Mouse (Mus musculus) neural tube, embryonic 10.5 days (tissue): ENCODE measurements at regions not wholly inside any gene's neighbourhood (a gene's known extent, or its start where the extent isn't known, plus 50 kb on each side); places are given as distances from the start of the nearest gene placed in this dataset.

Source experiments
- DNase-seq: peaks from one replicate; pipeline ENCODE4 v3.0.0-alpha.2; 2017; ENCODE audit warnings: low spot score; ENCODE audit errors: extremely low spot score

GRCm38 (mm10) chr17:47317651-47318050 lies 51.0 kb upstream of the Mrps10 start:
- no peak for DNase-seq

- DNase-seq = no peak
Measured at GRCm38 (mm10) chr17:47313162-47313561, 55.5 kb upstream of the Mrps10 start.

GRCm38 (mm10) chr17:47311272-47311671 lies 57.4 kb upstream of the Mrps10 start:
- DNase-seq = no peak

- DNase-seq = no peak
Measured at GRCm38 (mm10) chr17:47306027-47306761, 62.5 kb upstream of the Mrps10 start.

- DNase-seq = no peak
Measured at GRCm38 (mm10) chr17:47304463-47305199, 64.1 kb upstream of the Mrps10 start.

GRCm38 (mm10) chr17:47303600-47303999 lies 65.1 kb upstream of the Mrps10 start:
- DNase-seq = no peak

- DNase-seq = no peak
Measured at GRCm38 (mm10) chr17:47298396-47298919, 70.2 kb upstream of the Mrps10 start.

- DNase-seq = no peak
Measured at GRCm38 (mm10) chr17:47297965-47298364, 70.7 kb upstream of the Mrps10 start.

GRCm38 (mm10) chr17:47296709-47297450 lies 71.8 kb upstream of the Mrps10 start:
- no peak for DNase-seq

- no peak for DNase-seq
Measured at GRCm38 (mm10) chr17:47295315-47296011, 73.2 kb upstream of the Mrps10 start.

- no peak for DNase-seq
Measured at GRCm38 (mm10) chr17:47294091-47294534, 74.6 kb upstream of the Mrps10 start.

- DNase-seq = no peak
Measured at GRCm38 (mm10) chr17:47293178-47293577, 75.5 kb upstream of the Mrps10 start.

GRCm38 (mm10) chr17:47291558-47291957 lies 77.1 kb upstream of the Mrps10 start:
- no peak for DNase-seq

GRCm38 (mm10) chr17:47285616-47286015 lies 83.1 kb upstream of the Mrps10 start:
- DNase-seq = no peak

- DNase-seq = no peak
Measured at GRCm38 (mm10) chr17:47284236-47284635, 84.5 kb upstream of the Mrps10 start.

GRCm38 (mm10) chr17:47283158-47283557 lies 85.5 kb upstream of the Mrps10 start:
- no peak for DNase-seq

GRCm38 (mm10) chr17:47282476-47282875 lies 86.2 kb upstream of the Mrps10 start:
- DNase-seq = no peak

GRCm38 (mm10) chr17:47277890-47278289 lies 90.8 kb upstream of the Mrps10 start:
- DNase-seq = no peak

GRCm38 (mm10) chr17:47276639-47277038 lies 92.0 kb upstream of the Mrps10 start:
- no peak for DNase-seq

GRCm38 (mm10) chr17:47275796-47276311 lies 92.8 kb upstream of the Mrps10 start:
- no peak for DNase-seq

GRCm38 (mm10) chr17:47273309-47273708 lies 95.4 kb upstream of the Mrps10 start:
- DNase-seq = no peak
